Mouse (Mus musculus): ENCODE results near the gene Fv1.

DNA sequence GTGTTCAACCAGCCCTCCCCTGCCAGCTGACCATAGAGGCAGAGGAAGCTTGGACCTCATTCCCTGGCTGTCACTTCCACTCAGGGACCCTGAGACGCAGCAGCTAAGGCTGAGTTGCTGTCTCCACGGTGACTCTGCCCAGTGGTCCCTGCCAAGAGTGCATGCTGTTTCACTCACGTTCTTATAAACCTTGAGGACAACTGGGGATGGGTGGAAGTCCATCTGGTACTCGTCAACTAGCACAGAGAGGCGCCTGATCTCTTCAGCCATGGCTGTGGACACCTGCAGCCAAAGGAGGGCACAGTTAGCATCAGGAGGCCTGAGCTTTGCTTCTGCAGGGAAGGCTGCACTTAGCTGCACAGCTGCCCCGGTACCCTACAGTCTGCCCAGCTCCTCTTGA, 14.3 kb downstream of the Fv1 start:
- no peak for TF ChIP-seq CTCF (IDR thresholded peaks at IDR 0.05; ENCODE audit: insufficient read depth, low read depth, low read length)
- no peak for TF ChIP-seq POLR2A (IDR thresholded peaks at IDR 0.05; ENCODE audit: insufficient read depth, low read depth, low read length)
